Mouse (Mus musculus): Measurements from ENCODE around the gene Wap.

The Wap gene

GRCm38 (mm10) chr11:6638537-6638936, at the start of gene Wap:
TSS of gene Wap (minus strand) at chr11:6638637.
- in situ Hi-C loops (cut with MboI, MseI), result no loop called here

GRCm38 (mm10) chr11:6684741-6685140, 46.3 kb upstream of the Wap start:
- in situ Hi-C loops (cut with MboI, MseI), result no loop called here

DNA sequence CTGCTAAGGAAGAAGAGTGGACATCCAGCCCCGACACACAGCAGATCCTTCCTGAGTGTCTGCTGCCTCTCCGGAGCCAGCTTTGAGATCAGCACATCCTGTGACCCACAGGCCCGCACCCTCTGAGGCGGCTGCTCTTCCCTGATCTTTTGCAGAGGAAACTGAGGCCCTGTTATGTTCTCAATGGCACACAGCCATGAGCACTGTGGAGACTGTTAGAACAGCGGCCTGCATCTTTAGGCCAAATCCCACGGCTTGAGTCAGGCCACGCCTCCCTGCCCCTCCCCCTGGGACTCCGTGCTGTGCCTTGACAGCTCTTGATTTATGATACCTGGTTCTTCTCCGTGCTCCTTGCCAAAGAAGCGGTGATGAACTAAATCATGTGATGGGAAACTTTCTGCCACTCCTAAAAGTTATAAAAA, 42.0 kb upstream of the Wap start:
- in situ Hi-C loops (cut with MboI, MseI), result no loop called here

GRCm38 (mm10) chr11:6679694-6680396, 41.4 kb upstream of the Wap start:
- in situ Hi-C loops (cut with MboI, MseI), result no loop called here

GRCm38 (mm10) chr11:6677530-6677929, 39.1 kb upstream of the Wap start:
- in situ Hi-C loops (cut with MboI, MseI), result no loop called here

GRCm38 (mm10) chr11:6676641-6677040, 38.2 kb upstream of the Wap start:
- in situ Hi-C loops (cut with MboI, MseI), result no loop called here

GRCm38 (mm10) chr11:6675402-6675801, 37.0 kb upstream of the Wap start:
- in situ Hi-C loops (cut with MboI, MseI), result no loop called here

- in situ Hi-C loops (cut with MboI, MseI), result no loop called here
Measured at GRCm38 (mm10) chr11:6674701-6675100, 36.3 kb upstream of the Wap start.

DNA sequence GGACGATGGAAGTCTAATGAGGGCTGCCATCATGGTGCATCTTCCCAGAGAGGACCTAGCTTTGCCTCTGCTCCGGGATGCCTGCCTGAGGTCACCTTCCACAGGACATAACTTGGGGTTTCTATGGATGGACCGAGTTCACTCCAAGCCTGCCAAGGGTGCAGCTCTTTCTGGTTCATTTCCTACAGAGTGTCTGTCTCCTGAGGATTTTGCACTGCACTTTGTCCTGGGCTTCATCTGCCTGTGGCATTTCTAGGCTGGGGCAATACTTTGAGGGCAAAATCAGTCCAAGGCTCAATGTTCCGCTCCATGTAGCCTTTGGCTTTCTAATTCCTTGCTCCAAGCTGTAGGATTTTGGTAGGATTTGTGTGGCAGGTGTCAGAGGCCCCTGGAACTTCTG, 32.4 kb upstream of the Wap start:
- in situ Hi-C loops (cut with MboI, MseI), result no loop called here

DNA sequence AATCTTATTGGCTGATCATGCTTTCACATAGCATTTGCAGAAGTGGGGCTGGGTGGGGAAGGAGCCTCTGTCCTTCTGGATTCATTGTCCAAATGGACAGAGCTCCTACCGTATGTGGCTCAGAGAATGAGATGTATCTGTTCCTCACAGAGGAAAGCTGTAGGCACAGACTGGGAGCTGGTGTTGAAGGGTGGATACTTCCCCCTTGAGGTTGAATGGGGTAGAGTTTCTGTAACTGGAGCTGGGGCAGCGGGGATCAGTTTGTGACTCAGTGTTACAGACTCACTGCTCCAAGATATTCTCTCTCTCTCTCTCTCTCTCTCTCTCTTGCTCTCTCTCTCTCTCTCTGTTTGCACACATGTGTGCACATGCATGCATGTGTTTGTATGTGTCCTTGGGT, 31.6 kb upstream of the Wap start:
- in situ Hi-C loops (cut with MboI, MseI), result no loop called here

DNA sequence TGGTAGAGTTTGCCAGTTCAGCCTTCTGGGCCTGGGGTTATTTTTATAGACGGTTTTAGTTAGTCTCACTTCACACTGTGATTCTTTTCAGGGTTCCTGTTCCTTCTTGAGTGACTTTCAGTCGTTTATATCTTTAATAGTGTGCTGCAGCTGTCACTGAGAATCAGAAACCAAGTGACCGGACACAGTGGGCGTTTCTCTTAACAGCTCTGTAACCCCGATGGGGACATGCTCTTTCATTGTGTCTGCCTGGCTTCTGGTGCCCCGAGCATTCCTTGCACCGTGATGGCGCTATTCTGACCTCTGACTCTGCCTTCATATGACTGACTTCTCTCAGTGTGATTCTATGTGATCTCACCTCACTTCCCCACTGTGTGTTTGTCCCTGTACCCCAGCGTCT, 30.6 kb upstream of the Wap start:
- in situ Hi-C loops (cut with MboI, MseI), result loop anchor here (5.0 kb wide), 1 partner anchor 468 kb away; no protein-coding TSS in a partner anchor

GRCm38 (mm10) chr11:6666634-6667033, 28.2 kb upstream of the Wap start:
- in situ Hi-C loops (cut with MboI, MseI), result loop anchor here (5.0 kb wide), 1 partner anchor 471 kb away; no protein-coding TSS in a partner anchor

DNA sequence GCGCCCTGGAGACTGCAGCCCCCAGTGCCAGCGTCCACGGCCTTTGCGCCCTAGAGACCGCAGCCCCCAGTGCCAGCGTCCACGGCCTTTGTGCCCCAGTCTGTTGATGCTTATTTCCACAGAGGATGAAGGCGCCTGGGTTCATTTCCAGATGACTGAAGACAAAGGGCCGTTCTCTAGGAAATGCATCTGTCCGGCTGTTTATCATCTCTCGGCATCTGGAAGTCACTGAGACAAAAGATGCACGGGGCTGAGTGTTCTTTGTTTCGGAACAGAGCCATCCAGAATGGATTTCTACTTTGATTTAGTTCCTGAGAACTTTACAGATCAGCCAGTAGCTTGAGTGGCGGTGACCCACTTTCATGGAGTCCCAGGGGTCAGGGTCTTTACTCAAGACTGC, 22.8 kb upstream of the Wap start:
- in situ Hi-C loops (cut with MboI, MseI), result no loop called here

- in situ Hi-C loops (cut with MboI, MseI), result loop anchor here (10.0 kb wide), 1 partner anchor 497 kb away; no protein-coding TSS in a partner anchor
Measured at GRCm38 (mm10) chr11:6658271-6658670, 19.8 kb upstream of the Wap start, which contains the start of gene Ramp3. TSS of gene Ramp3 (plus strand) at chr11:6658521.

- in situ Hi-C loops (cut with MboI, MseI), result loop anchor here (5.0 to 10.0 kb wide), 2 partner anchors 112 to 500 kb away; no protein-coding TSS in a partner anchor
Measured at GRCm38 (mm10) chr11:6654903-6655302, 16.5 kb upstream of the Wap start.

- in situ Hi-C loops (cut with MboI, MseI), result loop anchor here (5.0 to 10.0 kb wide), 2 partner anchors 114 to 502 kb away; no protein-coding TSS in a partner anchor
Measured at GRCm38 (mm10) chr11:6652978-6653377, 14.5 kb upstream of the Wap start.

GRCm38 (mm10) chr11:6650519-6650918, 12.1 kb upstream of the Wap start:
- in situ Hi-C loops (cut with MboI, MseI), result loop anchor here (5.0 to 10.0 kb wide), 2 partner anchors 117 to 504 kb away; no protein-coding TSS in a partner anchor

DNA sequence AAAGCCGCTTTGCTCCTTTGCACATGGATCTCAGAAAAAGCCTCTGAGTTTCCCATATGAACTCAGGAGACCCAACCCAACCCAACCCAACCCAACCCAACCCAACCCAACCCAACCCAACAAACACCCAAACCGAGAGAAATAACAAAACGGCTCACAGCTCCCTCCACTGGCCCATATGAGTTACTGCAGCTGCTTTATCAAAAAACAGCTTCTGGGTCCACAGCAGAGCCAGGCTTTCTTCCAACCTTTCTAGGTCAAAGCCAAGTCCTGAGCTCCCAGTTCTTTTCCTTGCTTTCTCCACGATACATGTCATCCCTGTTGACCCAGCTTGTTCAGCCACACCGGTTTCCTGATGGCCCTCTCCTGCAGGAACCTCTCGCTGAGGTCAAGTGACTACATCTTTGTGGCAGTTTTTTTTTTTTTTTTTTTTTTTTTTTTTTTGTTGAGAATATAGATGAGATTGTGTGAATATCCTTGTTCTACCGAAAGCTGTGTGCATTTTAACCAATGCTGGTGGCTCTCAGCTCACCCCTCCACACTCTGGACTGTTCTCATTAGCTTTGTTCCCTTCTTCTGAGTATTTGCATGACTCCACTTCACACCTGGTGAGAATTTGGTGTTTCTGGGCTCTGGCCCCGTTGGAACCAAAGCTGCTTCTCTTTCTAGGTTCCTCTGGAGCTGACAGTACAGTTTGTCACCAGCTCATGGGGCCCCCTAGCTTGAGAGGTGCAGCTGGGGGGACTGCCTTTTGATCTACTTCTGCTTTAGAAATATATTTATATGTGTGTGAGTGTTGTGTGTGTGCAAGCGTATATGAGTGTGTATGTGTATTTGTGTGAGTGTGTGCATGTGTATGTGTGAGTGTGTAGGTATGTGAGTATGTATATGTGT, 9.6 kb upstream of the Wap start:
- in situ Hi-C loops (cut with MboI, MseI), result loop anchor here (5.0 kb wide), 1 partner anchor 64 kb away; no protein-coding TSS in a partner anchor

- in situ Hi-C loops (cut with MboI, MseI), result no loop called here
Measured at GRCm38 (mm10) chr11:6644566-6644965, 6.1 kb upstream of the Wap start.

DNA sequence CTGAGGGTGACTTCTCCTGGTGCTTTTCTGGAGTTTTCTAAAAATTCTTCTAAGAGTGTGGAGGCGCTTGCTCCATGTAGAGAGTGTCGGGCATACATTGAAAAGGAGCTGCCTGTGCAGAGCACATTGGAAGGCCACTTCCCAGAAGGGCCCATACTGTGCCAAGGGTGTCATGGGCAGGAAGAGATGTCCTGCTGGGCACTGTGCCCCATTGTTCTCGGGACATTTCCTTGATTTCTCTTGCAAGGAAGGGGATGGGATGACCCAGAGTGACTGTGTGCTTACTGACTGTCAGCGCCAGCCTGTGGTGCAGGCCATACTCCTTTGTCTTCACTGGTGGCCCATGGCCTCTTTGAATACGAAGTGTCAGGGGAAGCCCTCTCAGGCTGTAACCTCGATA, 635 bp upstream of the Wap start:
- in situ Hi-C loops (cut with MboI, MseI), result no loop called here

GRCm38 (mm10) chr11:6636150-6636549, 2.3 kb downstream of the Wap start:
- in situ Hi-C loops (cut with MboI, MseI), result no loop called here

- in situ Hi-C loops (cut with MboI, MseI), result loop anchor here (10.0 kb wide), 1 partner anchor 105 kb away; the partner anchor contains the start of gene Myo1g
Measured at GRCm38 (mm10) chr11:6629655-6630054, 8.8 kb downstream of the Wap start.
